Mouse (Mus musculus) bone marrow, adult 2 months (tissue): Measurements from ENCODE around the gene Abcg4. TPM values are rescaled to one million over a fixed set of nuclear protein-coding genes. Genes with fewer than 3 reads are reported as not detected.

ENCODE experiments used
- H3K27ac ChIP-seq: fragments of 200-500 bp; 2 replicates; pipeline ENCODE4 v1.5.1; 2012; ENCODE audit warnings: low read depth, mild to moderate bottlenecking, control low read depth, inconsistent platforms, low read length; ENCODE audit not compliant: control insufficient read depth, poor library complexity, insufficient read depth
- H3K4me1 ChIP-seq: fragments of 200-500 bp; 2 replicates; pipeline ENCODE4 v1.6.1; 2011; ENCODE audit warnings: low read length; ENCODE audit not compliant: control insufficient read depth, insufficient read depth
- H3K4me3 ChIP-seq: fragments of 200-500 bp; replicated peaks from 2 replicates; pipeline ENCODE3; 2011; ENCODE audit warnings: mild to moderate bottlenecking, low read depth, low read length, control low read depth; ENCODE audit not compliant: control insufficient read depth
- CTCF ChIP-seq: fragments of 200-500 bp; IDR thresholded peaks from 2 replicates; pipeline ENCODE4 v1.5.1; 2011; ENCODE audit warnings: low read length, control low read depth; ENCODE audit not compliant: control insufficient read depth, insufficient read depth
- POLR2A ChIP-seq: fragments of 200-500 bp; IDR thresholded peaks from 2 replicates; pipeline ENCODE4 v1.6.1; 2011; ENCODE audit warnings: low read depth, mild to moderate bottlenecking, control low read depth, low read length, borderline replicate concordance; ENCODE audit not compliant: control insufficient read depth
- WGBS: fragments of 180-500 bp; shearing (Covaris S2); methylation state at CpG from one replicate; pipeline ENCODE4 v1.1.7; 2018; 5-methylcytosine and 5-hydroxymethylcytosine counted together
- polyA plus RNA-seq: library from polyadenylated mRNA; stranded (reverse); fragments of >200 nt; gene quantifications from 2 replicates; pipeline ENCODE4 v1.2.4, GENCODE M21; 2011; ENCODE audit warnings: low replicate concordance; ENCODE audit not compliant: missing spikeins, insufficient read depth, insufficient read length

The Abcg4 gene
- polyA plus RNA-seq, 1 experiment, result 74.1 TPM

- Histone ChIP-seq H3K27ac (no peak overlapping the region), H3K4me1 (no peaks in the 10 kb centered on the region; the same call in 1 of the 2 replicates), H3K4me3 (no peak overlapping the region)
- 84% methylated on average over 5 of the region's 5 CpGs for WGBS
- TF ChIP-seq POLR2A (no peak), CTCF (no peak)
Observed at GRCm38 (mm10) chr9:44240911-44241310, 47.5 kb downstream of the Abcg4 start.

- H3K27ac ChIP-seq, result no peak within 1 kb of the TSS
- H3K4me3 ChIP-seq, result no peak within 1 kb of the TSS
- no peaks in the 10 kb centered on the region; the same call in 1 of the 2 replicates for H3K4me1 ChIP-seq
- WGBS, result 57% methylated on average over 2 of the region's 2 CpGs
- no peak for TF ChIP-seq POLR2A
- TF ChIP-seq CTCF, result no peak
Observed at GRCm38 (mm10) chr9:44240399-44240798, 48.0 kb downstream of the Abcg4 start, which contains the start of gene Ccdc153. Ccdc153 (plus strand) TSS chr9:44240676.

GRCm38 (mm10) chr9:44239447-44239846 is 49.0 kb downstream of the Abcg4 start:
- H3K4me3 ChIP-seq, result no peak overlapping the region
- 11% methylated on average over 5 of the region's 5 CpGs for WGBS
- H3K4me1 ChIP-seq, result no peaks in the 10 kb centered on the region; the same call in 1 of the 2 replicates
- no peak overlapping the region for H3K27ac ChIP-seq
- TF ChIP-seq POLR2A (no peak), CTCF (peak; percentile 64)

GRCm38 (mm10) chr9:44238501-44239190 is 49.8 kb downstream of the Abcg4 start:
- no peak overlapping the region for H3K27ac ChIP-seq
- WGBS, result 71% methylated on average over 17 of the region's 17 CpGs
- TF ChIP-seq POLR2A (no peak), CTCF (no peak)
- H3K4me1 ChIP-seq, result no peaks in the 10 kb centered on the region; the same call in 1 of the 2 replicates
- H3K4me3 ChIP-seq, result no peak overlapping the region

- Histone ChIP-seq H3K4me3 (no peak overlapping the region), H3K4me1 (no peaks in the 10 kb centered on the region; the same call in 1 of the 2 replicates), H3K27ac (no peak overlapping the region)
- TF ChIP-seq POLR2A (no peak), CTCF (no peak)
- WGBS, result 73% methylated on average over 4 of the region's 4 CpGs
Observed at GRCm38 (mm10) chr9:44237128-44237527, 51.3 kb downstream of the Abcg4 start.

- Histone ChIP-seq H3K4me3 (no peak overlapping the region), H3K27ac (no peak overlapping the region), H3K4me1 (peaks cover 3% of the 10 kb centered on the region; the same call in 1 of the 2 replicates)
- WGBS, result 60% methylated on average over 4 of the region's 4 CpGs
- TF ChIP-seq POLR2A, result no peak
Observed at GRCm38 (mm10) chr9:44236601-44237000, 51.8 kb downstream of the Abcg4 start.

GRCm38 (mm10) chr9:44234479-44235427 is 53.7 kb downstream of the Abcg4 start:
- TF ChIP-seq POLR2A (no peak), CTCF (no peak)
- Histone ChIP-seq H3K27ac (peak overlapping the region; percentile 95), H3K4me1 (peaks cover 5% of the 10 kb centered on the region; the same call in 1 of the 2 replicates), H3K4me3 (peak overlapping the region; percentile 58)
- WGBS, result 9% methylated on average over 19 of the region's 19 CpGs
